Mouse (Mus musculus) heart, adult 11 months (tissue): ENCODE data around the gene Pakap.

Experiments
- DNase-seq: peaks from one replicate; pipeline ENCODE4 v3.0.0; 2022

Pakap gene

GRCm38 (mm10) chr4:57812075-57812474, 244.1 kb downstream of the Pakap start:
- no peak for DNase-seq

- peak; percentile 98 for DNase-seq
These were observed 245.1 kb downstream of the Pakap start for GRCm38 (mm10) chr4:57812916-57813575.

GRCm38 (mm10) chr4:57813576-57813945, 245.6 kb downstream of the Pakap start:
- no peak for DNase-seq

GRCm38 (mm10) chr4:57815355-57815754, 247.4 kb downstream of the Pakap start:
- DNase-seq: no peak

- no peak for DNase-seq
These were observed 248.2 kb downstream of the Pakap start for GRCm38 (mm10) chr4:57816146-57816545.

- peak; percentile 87 for DNase-seq
These were observed 252.9 kb downstream of the Pakap start for GRCm38 (mm10) chr4:57820839-57821374.

- peak; percentile 93 for DNase-seq
These were observed 253.8 kb downstream of the Pakap start for GRCm38 (mm10) chr4:57821556-57822356.

GRCm38 (mm10) chr4:57822641-57823040, 254.7 kb downstream of the Pakap start:
- peak; percentile 75 for DNase-seq

- no peak for DNase-seq
These were observed 256.8 kb downstream of the Pakap start for GRCm38 (mm10) chr4:57824626-57825240.

- DNase-seq: no peak
These were observed 258.3 kb downstream of the Pakap start for GRCm38 (mm10) chr4:57826272-57826671.

- peak; percentile 90 for DNase-seq
These were observed 261.2 kb downstream of the Pakap start for GRCm38 (mm10) chr4:57829131-57829530.

GRCm38 (mm10) chr4:57829740-57830139, 261.8 kb downstream of the Pakap start:
- DNase-seq: no peak

- no peak for DNase-seq
These were observed 264.3 kb downstream of the Pakap start for GRCm38 (mm10) chr4:57832318-57832717.

GRCm38 (mm10) chr4:57833060-57833459, 265.1 kb downstream of the Pakap start:
- DNase-seq: no peak

- DNase-seq: peak; percentile 98
These were observed 266.2 kb downstream of the Pakap start for GRCm38 (mm10) chr4:57834141-57834540.

- DNase-seq: no peak
These were observed 269.1 kb downstream of the Pakap start for GRCm38 (mm10) chr4:57837089-57837488.

GRCm38 (mm10) chr4:57839343-57839742, 271.4 kb downstream of the Pakap start:
- peak; percentile 97 for DNase-seq

GRCm38 (mm10) chr4:57841911-57842310, 273.9 kb downstream of the Pakap start:
- DNase-seq: peak; percentile 95

- peak; percentile 97 for DNase-seq
These were observed 274.7 kb downstream of the Pakap start for GRCm38 (mm10) chr4:57842472-57843305.

GRCm38 (mm10) chr4:57845031-57845431, 277.1 kb downstream of the Pakap start:
- DNase-seq: peak; percentile 100

- peak; percentile 89 for DNase-seq
These were observed 277.7 kb downstream of the Pakap start for GRCm38 (mm10) chr4:57845541-57846210.

GRCm38 (mm10) chr4:57846381-57846990, 278.5 kb downstream of the Pakap start:
- DNase-seq: no peak
